Mouse (Mus musculus) liver, embryonic 11.5 days (tissue): Measurements from ENCODE around the gene Patj. TPM values are rescaled to one million over a fixed set of nuclear protein-coding genes. Genes with fewer than 3 reads are reported as not detected.

Experiments
- ATAC-seq: fragments of 200-750 bp; cut with Nextera tagmentation; replicated peaks from 2 replicates; pipeline ENCODE4 v1.8.0; 2017; ENCODE audit warnings: moderate number of reproducible peaks, mild to moderate bottlenecking, moderate TSS enrichment, moderate library complexity; ENCODE audit not compliant: low FRiP score
- DNase-seq: peaks from one replicate; pipeline ENCODE4 v3.0.0-alpha.2; 2017; ENCODE audit warnings: low spot score
- H3K27ac ChIP-seq: fragments of 300-500 bp; sonication (generic); 2 replicates; pipeline ENCODE4 v1.5.1; 2014; ENCODE audit warnings: mild to moderate bottlenecking, low read depth, low read length, control low read depth
- H3K27me3 ChIP-seq: fragments of 300-500 bp; sonication (generic); replicated peaks from 2 replicates; pipeline ENCODE4 v1.6.1; 2014; ENCODE audit warnings: low read length, mixed read lengths; ENCODE audit not compliant: control insufficient read depth, insufficient read depth
- H3K36me3 ChIP-seq: fragments of 300-500 bp; sonication (generic); 2 replicates; pipeline ENCODE4 v1.6.1; 2014; ENCODE audit warnings: mild to moderate bottlenecking, low read length, moderate library complexity, mixed read lengths; ENCODE audit not compliant: control insufficient read depth, insufficient read depth
- H3K4me1 ChIP-seq: fragments of 300-500 bp; sonication (generic); replicated peaks from 2 replicates; pipeline ENCODE4 v1.6.1; 2014; ENCODE audit warnings: low read length, mixed read lengths; ENCODE audit not compliant: control insufficient read depth, insufficient read depth
- H3K4me2 ChIP-seq: fragments of 300-500 bp; sonication (generic); 2 replicates; pipeline ENCODE4 v1.6.1; 2014; ENCODE audit warnings: mild to moderate bottlenecking, control low read depth, moderate library complexity
- H3K4me3 ChIP-seq: fragments of 300-500 bp; sonication (generic); 2 replicates; pipeline ENCODE4 v1.5.1; 2014; ENCODE audit warnings: low read depth, low read length, control low read depth
- H3K9ac ChIP-seq: fragments of 300-500 bp; sonication (generic); 2 replicates; pipeline ENCODE4 v1.6.1; 2014; ENCODE audit warnings: low read depth, low read length, control low read depth
- H3K9me3 ChIP-seq: fragments of 300-500 bp; sonication (generic); 2 replicates; pipeline ENCODE4 v1.6.1; 2016; ENCODE audit warnings: low read length, inconsistent platforms, mixed read lengths; ENCODE audit not compliant: control insufficient read depth
- WGBS: fragments of 180-500 bp; shearing (Covaris S2); extraction: QIAGEN DNeasy Blood & Tissue Kit; methylation state at CpG from one replicate; pipeline ENCODE4 v1.1.7; 2014; 5-methylcytosine and 5-hydroxymethylcytosine counted together
- polyA plus RNA-seq: library from polyadenylated mRNA; unstranded; fragments of >200 nt; fragmentation: Nextera tagmentation; extraction: Ambion mirVana; gene quantifications from 2 replicates; pipeline ENCODE4 v1.2.1, GENCODE M21; 2014

Gene Patj
- polyA plus RNA-seq, 1 experiment from 2014 or later = 4.9 TPM

- Histone ChIP-seq H3K9ac (no peak overlapping the region), H3K4me1 (no peaks in the 10 kb centered on the region), H3K36me3 (no peaks in the 10 kb centered on the region), H3K27ac (no peak overlapping the region), H3K4me3 (no peak overlapping the region), H3K27me3 (no peaks in the 10 kb centered on the region), H3K4me2 (no peak overlapping the region), H3K9me3 (no peaks in the 10 kb centered on the region)
- DNase-seq (no peak), ATAC-seq (no peak)
- 74% methylated on average over 2 of the region's 2 CpGs for WGBS
Observed at GRCm38 (mm10) chr4:98587686-98588085, 192.1 kb downstream of the Patj start.

- H3K9ac ChIP-seq = no peak overlapping the region
- WGBS = 76% methylated on average over 1 of the region's 1 CpGs
- H3K4me1 ChIP-seq = no peaks in the 10 kb centered on the region
- DNase-seq (no peak), ATAC-seq (no peak)
- no peaks in the 10 kb centered on the region for H3K9me3 ChIP-seq
- H3K27ac ChIP-seq = no peak overlapping the region
- H3K4me3 ChIP-seq = no peak overlapping the region
- no peak overlapping the region for H3K4me2 ChIP-seq
- H3K27me3 ChIP-seq = no peaks in the 10 kb centered on the region
- no peaks in the 10 kb centered on the region for H3K36me3 ChIP-seq
Observed at GRCm38 (mm10) chr4:98593961-98594360, 198.4 kb downstream of the Patj start.

GRCm38 (mm10) chr4:98598546-98598971 is 203.0 kb downstream of the Patj start:
- no peak for DNase-seq
- no peaks in the 10 kb centered on the region for H3K36me3 ChIP-seq
- WGBS = 70% methylated on average over 1 of the region's 1 CpGs

GRCm38 (mm10) chr4:98599358-98599757 is 203.8 kb downstream of the Patj start:
- no peak overlapping the region for H3K4me2 ChIP-seq
- no peak overlapping the region for H3K27ac ChIP-seq
- no peak for DNase-seq
- no peak for ATAC-seq
- no peaks in the 10 kb centered on the region for H3K4me1 ChIP-seq
- H3K9me3 ChIP-seq = no peaks in the 10 kb centered on the region
- H3K9ac ChIP-seq = no peak overlapping the region
- H3K27me3 ChIP-seq = no peaks in the 10 kb centered on the region
- no peak overlapping the region for H3K4me3 ChIP-seq
- H3K36me3 ChIP-seq = no peaks in the 10 kb centered on the region
- 75% methylated on average over 6 of the region's 6 CpGs for WGBS

More at GRCm38 (mm10) chr4:98598546-98598971, 203.0 kb downstream of the Patj start:
- Histone ChIP-seq H3K4me2 (no peak overlapping the region), H3K4me1 (no peaks in the 10 kb centered on the region), H3K4me3 (no peak overlapping the region), H3K9ac (no peak overlapping the region), H3K27me3 (no peaks in the 10 kb centered on the region), H3K9me3 (no peaks in the 10 kb centered on the region), H3K27ac (no peak overlapping the region)
- no peak for ATAC-seq

GRCm38 (mm10) chr4:98603131-98603530 is 207.5 kb downstream of the Patj start:
- Histone ChIP-seq H3K4me2 (no peak overlapping the region), H3K36me3 (no peaks in the 10 kb centered on the region), H3K4me3 (no peak overlapping the region), H3K27me3 (no peaks in the 10 kb centered on the region), H3K9ac (no peak overlapping the region), H3K4me1 (no peaks in the 10 kb centered on the region), H3K27ac (no peak overlapping the region), H3K9me3 (no peaks in the 10 kb centered on the region)
- ATAC-seq (no peak), DNase-seq (no peak)
- WGBS = 66% methylated on average over 6 of the region's 6 CpGs

- no peaks in the 10 kb centered on the region for H3K9me3 ChIP-seq
- H3K27ac ChIP-seq = no peak overlapping the region
- no peak for DNase-seq
- H3K4me3 ChIP-seq = no peak overlapping the region
- no peak overlapping the region for H3K4me2 ChIP-seq
- no peak overlapping the region for H3K9ac ChIP-seq
- 88% methylated on average over 2 of the region's 2 CpGs for WGBS
- no peaks in the 10 kb centered on the region for H3K36me3 ChIP-seq
- H3K27me3 ChIP-seq = no peaks in the 10 kb centered on the region
- no peaks in the 10 kb centered on the region for H3K4me1 ChIP-seq
- ATAC-seq = no peak
Observed at GRCm38 (mm10) chr4:98610501-98610900, 214.9 kb downstream of the Patj start.

- ATAC-seq (no peak), DNase-seq (no peak)
- Histone ChIP-seq H3K4me2 (no peak overlapping the region), H3K9me3 (no peaks in the 10 kb centered on the region), H3K27ac (no peak overlapping the region), H3K9ac (no peak overlapping the region), H3K4me3 (no peak overlapping the region), H3K36me3 (no peaks in the 10 kb centered on the region), H3K4me1 (no peaks in the 10 kb centered on the region), H3K27me3 (no peaks in the 10 kb centered on the region)
- 87% methylated on average over 3 of the region's 3 CpGs for WGBS
Observed at GRCm38 (mm10) chr4:98614395-98614794, 218.8 kb downstream of the Patj start.

- Histone ChIP-seq H3K9me3 (no peaks in the 10 kb centered on the region), H3K4me3 (no peak overlapping the region), H3K4me2 (no peak overlapping the region), H3K9ac (no peak overlapping the region), H3K27me3 (no peaks in the 10 kb centered on the region), H3K27ac (no peak overlapping the region), H3K36me3 (no peaks in the 10 kb centered on the region), H3K4me1 (no peaks in the 10 kb centered on the region)
- no peak for DNase-seq
- ATAC-seq = no peak
- 76% methylated on average over 6 of the region's 6 CpGs for WGBS
Observed at GRCm38 (mm10) chr4:98619199-98619598, 223.6 kb downstream of the Patj start.

- no peak for ATAC-seq
- 73% methylated on average over 9 of the region's 9 CpGs for WGBS
- Histone ChIP-seq H3K4me3 (no peak overlapping the region), H3K9me3 (no peaks in the 10 kb centered on the region), H3K36me3 (no peaks in the 10 kb centered on the region), H3K4me1 (no peaks in the 10 kb centered on the region), H3K27ac (no peak overlapping the region), H3K9ac (no peak overlapping the region), H3K4me2 (no peak overlapping the region), H3K27me3 (no peaks in the 10 kb centered on the region)
- no peak for DNase-seq
Observed at GRCm38 (mm10) chr4:98620986-98621784, 225.6 kb downstream of the Patj start.
